Mouse (Mus musculus) lung, embryonic 14.5 days (tissue): ENCODE results near the gene Tor1b. TPM values are rescaled to one million over a fixed set of nuclear protein-coding genes. Genes with fewer than 3 reads are reported as not detected.
A peak's percentile ranks its signal among the peaks of the same experiment; 100 is the strongest.

Source experiments
- ATAC-seq: fragments of 200-750 bp; cut with Nextera tagmentation; 2 replicates; pipeline ENCODE4 v1.8.0; 2017; ENCODE audit warnings: mild to moderate bottlenecking, moderate TSS enrichment, moderate library complexity; ENCODE audit not compliant: insufficient read depth
- DNase-seq: peaks from one replicate; pipeline ENCODE4 v3.0.0-alpha.2; 2015
- H3K27ac ChIP-seq: fragments of 300-500 bp; sonication (generic); 2 replicates; pipeline ENCODE4 v1.5.1; 2014; ENCODE audit warnings: low read depth, mild to moderate bottlenecking, moderate library complexity
- H3K27me3 ChIP-seq: fragments of 300-500 bp; sonication (generic); 2 replicates; pipeline ENCODE4 v1.6.1; 2014; ENCODE audit warnings: low read length, control low read depth; ENCODE audit not compliant: insufficient read depth
- H3K36me3 ChIP-seq: fragments of 300-500 bp; sonication (generic); 2 replicates; pipeline ENCODE4 v1.6.1; 2014; ENCODE audit warnings: control low read depth; ENCODE audit not compliant: insufficient read depth
- H3K4me1 ChIP-seq: fragments of 300-500 bp; sonication (generic); 2 replicates; pipeline ENCODE4 v1.6.1; 2014; ENCODE audit warnings: antibody characterized with exemption, control low read depth; ENCODE audit not compliant: insufficient read depth
- H3K4me2 ChIP-seq: fragments of 300-500 bp; sonication (generic); 2 replicates; pipeline ENCODE4 v1.6.1; 2014; ENCODE audit warnings: mild to moderate bottlenecking
- H3K4me3 ChIP-seq: fragments of 300-500 bp; sonication (generic); 2 replicates; pipeline ENCODE4 v1.5.1; 2014; ENCODE audit warnings: low read depth, low read length
- H3K9ac ChIP-seq: fragments of 300-500 bp; sonication (generic); 2 replicates; pipeline ENCODE4 v1.6.1; 2014
- H3K9me3 ChIP-seq: fragments of 300-500 bp; sonication (generic); 2 replicates; pipeline ENCODE4 v1.6.1; 2016; ENCODE audit warnings: low read depth, low read length, control low read depth
- CTCF ChIP-seq: IDR thresholded peaks from 2 replicates; pipeline ENCODE4 v1.5.1; 2016; ENCODE audit warnings: antibody characterized with exemption, low read depth
- WGBS: fragments of 180-500 bp; shearing (Covaris S2); extraction: QIAGEN DNeasy Blood & Tissue Kit; methylation state at CpG from one replicate; pipeline ENCODE4 v1.1.7; 2014; 5-methylcytosine and 5-hydroxymethylcytosine counted together
- polyA plus RNA-seq: library from polyadenylated mRNA; unstranded; fragments of >200 nt; fragmentation: Nextera tagmentation; extraction: Ambion mirVana; gene quantifications from 2 replicates; pipeline ENCODE4 v1.2.1, GENCODE M21; 2014

Tor1b gene
- 41.0 and 41.8 TPM in 2 replicates for polyA plus RNA-seq

GRCm38 (mm10) chr2:30952824-30953490 is at the start of gene Tor1b:
TSS of gene Tor1b (plus strand) at chr2:30952959.
- Histone ChIP-seq H3K4me2 (peak within 1 kb of the TSS; percentile 91), H3K9ac (peak within 1 kb of the TSS; percentile 89), H3K4me3 (peak within 1 kb of the TSS; percentile 90), H3K4me1 (peaks cover 9% of the 10 kb centered on the region), H3K9me3 (no peaks in the 10 kb centered on the region), H3K36me3 (peaks cover 29% of the 10 kb centered on the region), H3K27me3 (no peaks in the 10 kb centered on the region), H3K27ac (peak within 1 kb of the TSS; percentile 86; the same call in 1 of the 2 replicates)
- peak; percentile 53 for TF ChIP-seq CTCF
- peak; percentile 93 for ATAC-seq
- WGBS = under 1% methylated on average over 60 of the region's 60 CpGs
- DNase-seq = peak; percentile 97

- no peak overlapping the region for H3K27ac ChIP-seq
- no peak for ATAC-seq
- no peak overlapping the region for H3K4me2 ChIP-seq
- peak; percentile 63 for DNase-seq
- H3K36me3 ChIP-seq = no peaks in the 10 kb centered on the region
- peaks cover 12% of the 10 kb centered on the region for H3K4me1 ChIP-seq
- no peak overlapping the region for H3K4me3 ChIP-seq
- TF ChIP-seq CTCF = no peak
- no peaks in the 10 kb centered on the region for H3K9me3 ChIP-seq
- H3K9ac ChIP-seq = no peak overlapping the region
- WGBS = 67% methylated on average over 6 of the region's 6 CpGs
- H3K27me3 ChIP-seq = no peaks in the 10 kb centered on the region
Measured at GRCm38 (mm10) chr2:30904231-30904630, 48.5 kb upstream of the Tor1b start.

DNA sequence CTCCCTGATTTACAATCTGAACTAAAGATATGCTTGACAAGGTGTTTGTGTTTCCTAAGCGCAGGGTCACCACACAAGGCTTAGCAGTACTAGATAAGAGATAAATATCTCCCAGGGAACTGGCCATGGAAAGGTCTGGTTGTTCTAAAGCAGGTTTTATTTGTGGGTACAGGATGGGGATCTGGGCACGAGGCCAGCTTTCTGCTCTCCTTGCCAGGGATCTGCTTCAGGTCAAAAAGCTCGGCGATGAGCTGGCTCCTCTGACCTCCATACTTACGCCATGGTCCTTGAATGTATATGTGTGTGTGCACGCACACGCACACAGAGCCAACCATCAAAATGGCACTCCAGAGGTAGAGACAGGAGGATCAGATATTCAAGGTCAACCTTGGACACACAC is 47.8 kb upstream of the Tor1b start:
- no peaks in the 10 kb centered on the region for H3K36me3 ChIP-seq
- H3K27ac ChIP-seq = no peak overlapping the region
- H3K9me3 ChIP-seq = no peaks in the 10 kb centered on the region
- no peak for ATAC-seq
- H3K27me3 ChIP-seq = no peaks in the 10 kb centered on the region
- no peak for DNase-seq
- H3K4me3 ChIP-seq = no peak overlapping the region
- 46% methylated on average over 7 of the region's 7 CpGs for WGBS
- H3K9ac ChIP-seq = no peak overlapping the region
- peaks cover 12% of the 10 kb centered on the region for H3K4me1 ChIP-seq
- no peak for TF ChIP-seq CTCF
- H3K4me2 ChIP-seq = no peak overlapping the region

DNA sequence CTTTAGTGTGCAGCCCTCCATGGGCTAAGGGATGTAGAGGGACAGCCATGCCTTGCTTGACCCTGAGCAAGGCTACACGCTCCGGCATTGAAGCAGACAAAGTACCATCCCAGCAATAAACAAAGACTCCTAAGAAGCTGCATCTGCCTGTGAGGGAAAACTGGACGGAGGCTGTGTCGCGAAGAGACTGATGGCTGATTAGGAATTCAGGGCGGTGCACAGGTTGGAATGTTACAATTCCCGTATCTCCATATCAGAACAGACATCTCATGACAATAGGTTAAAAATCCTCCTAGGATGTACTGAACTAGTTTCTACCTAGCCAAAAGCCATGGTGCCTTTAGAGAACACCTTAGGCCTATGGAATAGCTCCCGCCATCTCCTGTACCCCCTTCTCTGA is 46.9 kb upstream of the Tor1b start:
- H3K4me3 ChIP-seq = no peak overlapping the region
- TF ChIP-seq CTCF = no peak
- H3K4me1 ChIP-seq = peaks cover 12% of the 10 kb centered on the region
- WGBS = 71% methylated on average over 8 of the region's 8 CpGs
- no peak for DNase-seq
- no peaks in the 10 kb centered on the region for H3K36me3 ChIP-seq
- H3K27ac ChIP-seq = no peak overlapping the region
- no peaks in the 10 kb centered on the region for H3K9me3 ChIP-seq
- H3K4me2 ChIP-seq = no peak overlapping the region
- ATAC-seq = no peak
- H3K27me3 ChIP-seq = no peaks in the 10 kb centered on the region
- H3K9ac ChIP-seq = no peak overlapping the region

DNA sequence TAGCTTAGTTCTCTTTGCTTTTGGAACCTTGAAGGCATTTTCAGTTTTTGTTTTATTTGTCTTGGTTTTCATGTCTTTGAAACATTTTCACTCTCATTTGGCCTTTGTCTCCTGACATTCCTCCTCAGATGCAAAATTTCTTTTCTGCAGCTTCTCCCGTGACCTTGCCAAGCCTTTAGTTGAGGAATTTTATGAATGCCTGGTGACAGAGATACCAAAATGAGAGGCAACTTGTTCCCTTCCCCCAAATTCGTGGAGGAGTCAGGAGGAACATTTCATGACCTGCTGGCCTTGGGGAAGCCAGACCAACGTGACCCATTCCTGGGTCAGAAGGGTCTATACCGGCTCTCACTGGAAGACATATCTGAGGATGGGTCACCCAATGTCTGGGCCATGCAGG is 46.1 kb upstream of the Tor1b start:
- ATAC-seq (no peak), DNase-seq (no peak)
- no peaks in the 10 kb centered on the region for H3K27me3 ChIP-seq
- WGBS = 59% methylated on average over 4 of the region's 4 CpGs
- H3K36me3 ChIP-seq = no peaks in the 10 kb centered on the region
- no peak overlapping the region for H3K27ac ChIP-seq
- H3K4me2 ChIP-seq = no peak overlapping the region
- no peaks in the 10 kb centered on the region for H3K9me3 ChIP-seq
- H3K4me1 ChIP-seq = peaks cover 9% of the 10 kb centered on the region
- no peak overlapping the region for H3K4me3 ChIP-seq
- TF ChIP-seq CTCF = no peak
- H3K9ac ChIP-seq = no peak overlapping the region

DNA sequence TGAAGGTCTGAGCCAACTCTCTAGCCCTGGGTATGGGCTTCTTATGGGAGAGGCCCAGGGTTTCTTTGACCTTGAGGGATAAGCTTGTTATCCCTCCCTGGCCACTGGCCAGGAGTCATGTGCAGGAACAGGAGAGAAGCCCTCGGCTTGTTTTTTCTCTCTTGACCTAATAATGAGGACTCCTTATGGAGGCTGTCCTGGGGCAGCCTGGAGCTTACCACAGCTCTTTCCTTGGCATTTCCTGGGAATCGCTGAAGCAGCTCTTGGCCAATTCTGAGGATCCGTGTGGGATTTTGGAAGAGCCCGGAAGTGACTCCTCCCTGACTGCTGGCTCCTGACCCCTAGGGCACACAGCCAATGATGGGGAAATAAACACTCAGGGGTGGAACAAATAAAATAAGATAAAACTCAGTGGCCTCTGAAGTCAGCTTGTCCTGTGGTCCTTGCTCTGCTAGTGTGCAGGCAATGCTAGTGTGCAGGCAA is 40.4 kb upstream of the Tor1b start:
- 21% methylated on average over 4 of the region's 4 CpGs for WGBS
- Histone ChIP-seq H3K27me3 (no peaks in the 10 kb centered on the region), H3K4me3 (no peak overlapping the region), H3K4me1 (peaks cover 11% of the 10 kb centered on the region), H3K4me2 (no peak overlapping the region), H3K36me3 (no peaks in the 10 kb centered on the region), H3K9me3 (no peaks in the 10 kb centered on the region), H3K27ac (peak overlapping the region; percentile 78), H3K9ac (no peak overlapping the region)
- ATAC-seq = peak; percentile 76
- no peak for TF ChIP-seq CTCF
- peak; percentile 91 for DNase-seq

- Histone ChIP-seq H3K27me3 (no peaks in the 10 kb centered on the region), H3K27ac (peak overlapping the region; percentile 78; the same call in 1 of the 2 replicates), H3K36me3 (no peaks in the 10 kb centered on the region), H3K4me3 (no peak overlapping the region), H3K9me3 (no peaks in the 10 kb centered on the region), H3K9ac (no peak overlapping the region), H3K4me2 (no peak overlapping the region), H3K4me1 (peaks cover 11% of the 10 kb centered on the region)
- DNase-seq = no peak
- TF ChIP-seq CTCF = no peak
- ATAC-seq = no peak
- WGBS = 81% methylated on average over 8 of the region's 8 CpGs
Measured at GRCm38 (mm10) chr2:30913022-30913421, 39.7 kb upstream of the Tor1b start.
